ENCODE assay signal across 8 mouse cellular contexts in the genomic region with DNA sequence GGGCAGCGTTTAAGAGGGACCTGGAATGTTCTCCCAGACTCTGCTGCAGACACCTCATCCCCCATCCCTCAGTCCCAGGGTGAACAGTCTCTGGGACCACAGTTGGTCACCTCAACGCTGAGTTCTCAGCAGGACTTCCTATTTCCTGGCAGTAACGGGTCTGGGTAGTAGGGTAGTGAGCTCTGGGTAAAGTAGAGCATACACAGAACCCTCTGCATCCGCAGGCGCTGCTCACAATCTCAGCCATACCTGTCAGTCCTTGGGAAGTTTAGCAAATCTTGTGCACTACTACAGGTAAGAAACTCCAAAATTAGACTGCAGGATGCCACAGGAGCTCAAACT. TPM values are rescaled to one million over a fixed set of nuclear protein-coding genes. Genes with fewer than 3 reads are reported as not detected.
DNase-seq lines count a peak whose midpoint lies in the region; ATAC-seq and TF ChIP-seq lines count a peak whose summit lies in the region.

No protein-coding gene starts in this region.

- H3K4me1 ChIP-seq in heart, embryonic 14.5 days (ENCODE audit: control insufficient read depth in 2 of 2, insufficient read depth in 2 of 2, low read length in 2 of 2) = peaks cover 10 to 28% of the 10 kb centered on the region in 2 experiments
- H3K4me1 ChIP-seq in G1E (ENCODE audit: insufficient read depth, low read depth, low read length) = peaks cover 47% of the 10 kb centered on the region
- peaks cover 38% of the 10 kb centered on the region for H3K4me1 ChIP-seq in hindbrain, embryonic 13.5 days (replicated peaks)
- H3K4me1 ChIP-seq in midbrain, embryonic 11.5 days (ENCODE audit: control insufficient read depth, insufficient read depth, low read length) = peaks cover 14% of the 10 kb centered on the region

- no peak for ATAC-seq in heart, embryonic 14.5 days (ENCODE audit: insufficient number of reproducible peaks, insufficient read depth, low FRiP score, low read depth)
- ATAC-seq in G1E (ENCODE audit: extremely low read depth, insufficient number of reproducible peaks, low FRiP score, poor library complexity, severe bottlenecking) = peak; percentile 19; the same call in 1 of the 2 replicates
- ATAC-seq in hindbrain, embryonic 13.5 days (ENCODE audit: low FRiP score) = peak; percentile 60
- no peak for ATAC-seq in midbrain, embryonic 11.5 days (ENCODE audit: low FRiP score)

- H3K27ac ChIP-seq in heart, embryonic 14.5 days (replicated peaks in 1 of 2; ENCODE audit: control insufficient read depth in 1 of 2, insufficient read depth in 1 of 2, low read depth in 2 of 2, low read length in 2 of 2) = peak overlapping the region; percentile 83 to 97
- H3K27ac ChIP-seq in hindbrain, embryonic 13.5 days = peak overlapping the region; percentile 94
- peak overlapping the region; percentile 84 for H3K27ac ChIP-seq in midbrain, embryonic 11.5 days (ENCODE audit: low read depth, low read length)

- peak overlapping the region; percentile 62 to 91 for H3K4me3 ChIP-seq in heart, embryonic 14.5 days (ENCODE audit: control insufficient read depth in 1 of 2, insufficient read depth in 1 of 2, low read depth in 1 of 2, low read length in 2 of 2)
- H3K4me3 ChIP-seq in G1E (ENCODE audit: low read depth, low read length) = peak overlapping the region; percentile 84
- peak overlapping the region; percentile 86 for H3K4me3 ChIP-seq in hindbrain, embryonic 13.5 days
- peak overlapping the region; percentile 92 for H3K4me3 ChIP-seq in midbrain, embryonic 11.5 days (ENCODE audit: low read depth, low read length)

- peak overlapping the region; percentile 67 for H3K9ac ChIP-seq in heart, embryonic 14.5 days (ENCODE audit: low read length)
- H3K9ac ChIP-seq in hindbrain, embryonic 13.5 days = peak overlapping the region; percentile 94
- peak overlapping the region; percentile 61 for H3K9ac ChIP-seq in midbrain, embryonic 11.5 days (ENCODE audit: low read length)

- no peak for DNase-seq in heart, postnatal 36 days
- DNase-seq in G1E (ENCODE audit: low spot score) = no peak
- DNase-seq in midbrain, embryonic 11.5 days (ENCODE audit: low spot score, missing footprints) = no peak
- DNase-seq in ovary, adult 18-20 months (ENCODE audit: low spot score) = no peak
- DNase-seq in layer of hippocampus, postnatal 10 days (ENCODE audit: low spot score in 2 of 2) = no peak
- no peak for DNase-seq in adrenal gland, adult (ENCODE audit: inconsistent age in 2 of 2, low spot score in 1 of 2)

- H3K4me2 ChIP-seq in heart, embryonic 14.5 days (ENCODE audit: low read length) = peak overlapping the region; percentile 66
- H3K4me2 ChIP-seq in hindbrain, embryonic 13.5 days = peak overlapping the region; percentile 88
- peak overlapping the region; percentile 89 for H3K4me2 ChIP-seq in midbrain, embryonic 11.5 days

- no peaks in the 10 kb centered on the region for H3K9me3 ChIP-seq in heart, embryonic 14.5 days (ENCODE audit: control insufficient read depth, low read length)
- peaks cover 7% of the 10 kb centered on the region for H3K9me3 ChIP-seq in G1E (replicated peaks)
- H3K9me3 ChIP-seq in hindbrain, embryonic 13.5 days = no peaks in the 10 kb centered on the region
- no peaks in the 10 kb centered on the region for H3K9me3 ChIP-seq in midbrain, embryonic 11.5 days (ENCODE audit: control insufficient read depth, low read length)

- WGBS in heart, embryonic 14.5 days = 1% methylated on average over 5 of the region's 5 CpGs
- 3% methylated on average over 5 of the region's 5 CpGs for WGBS in hindbrain, embryonic 13.5 days
- 6% methylated on average over 5 of the region's 5 CpGs for WGBS in midbrain, embryonic 11.5 days

- no peaks in the 10 kb centered on the region for H3K36me3 ChIP-seq in heart, embryonic 14.5 days (ENCODE audit: control insufficient read depth, insufficient read depth, low read length)
- H3K36me3 ChIP-seq in G1E (replicated peaks) = peaks cover 26% of the 10 kb centered on the region
- H3K36me3 ChIP-seq in hindbrain, embryonic 13.5 days = peaks cover 8% of the 10 kb centered on the region; the same call in 1 of the 2 replicates
- H3K36me3 ChIP-seq in midbrain, embryonic 11.5 days (ENCODE audit: control insufficient read depth, insufficient read depth, low read length) = no peaks in the 10 kb centered on the region

- TF ChIP-seq CTCF in G1E (IDR thresholded peaks at IDR 0.05; ENCODE audit: low read depth, low read length) = no peak

- no peaks in the 10 kb centered on the region for H3K27me3 ChIP-seq in heart, embryonic 14.5 days (ENCODE audit: control insufficient read depth, insufficient read depth, low read length)
- H3K27me3 ChIP-seq in G1E (ENCODE audit: insufficient read depth, low read length) = peaks cover 21% of the 10 kb centered on the region
- no peaks in the 10 kb centered on the region for H3K27me3 ChIP-seq in hindbrain, embryonic 13.5 days
- H3K27me3 ChIP-seq in midbrain, embryonic 11.5 days (ENCODE audit: control insufficient read depth, insufficient read depth, low read length) = no peaks in the 10 kb centered on the region

- intact Hi-C loops in heart, postnatal 36 days (cut with DNase I) = loop anchor here (1.0 to 5.0 kb wide), 2 partner anchors 12 to 101 kb away; no protein-coding TSS in a partner anchor

RNA-seq across cellular contexts. Expression of a gene that starts 0.6 kb away (rescaled TPM):
- polyA plus RNA-seq in heart, embryonic 14.5 days (2014; fragmentation: Nextera tagmentation; extraction: Ambion mirVana) = 40.5 and 42.5 TPM in 2 replicates
- 10 to 100 TPM; 24.5 to 25.3 TPM for total RNA-seq in heart, postnatal 36 days (2021)
- 63.4 and 95.9 TPM in 2 replicates for total RNA-seq in G1E (2014; fragmentation: Nextera tagmentation)
- total RNA-seq in G1E (2017) = 76.4 and 77.1 TPM in 2 replicates
- 44.0 and 46.8 TPM in 2 replicates for polyA plus RNA-seq in G1E (2012)
- polyA plus RNA-seq in hindbrain, embryonic 13.5 days (2015; fragmentation: Nextera tagmentation; extraction: Ambion mirVana) = 58.3 and 58.6 TPM in 2 replicates
- polyA plus RNA-seq in midbrain, embryonic 11.5 days (2014; fragmentation: Nextera tagmentation; extraction: Ambion mirVana) = 51.9 and 53.0 TPM in 2 replicates
- 10 to 100 TPM; 55.7 to 66.6 TPM for total RNA-seq in layer of hippocampus, postnatal 10 days (2021)

RNA-seq across cellular contexts. Expression of a gene that starts 13.2 kb away (rescaled TPM):
- polyA plus RNA-seq in heart, embryonic 14.5 days (2014; fragmentation: Nextera tagmentation; extraction: Ambion mirVana) = 7.1 and 7.6 TPM in 2 replicates
- 10 to 100 TPM; 32.5 to 38.9 TPM for total RNA-seq in heart, postnatal 36 days (2021)
- total RNA-seq in G1E (2014; fragmentation: Nextera tagmentation) = 45.0 and 47.0 TPM in 2 replicates
- total RNA-seq in G1E (2017) = 17.0 and 18.3 TPM in 2 replicates
- 19.9 and 21.1 TPM in 2 replicates for polyA plus RNA-seq in G1E (2012)
- 24.1 and 24.7 TPM in 2 replicates for polyA plus RNA-seq in hindbrain, embryonic 13.5 days (2015; fragmentation: Nextera tagmentation; extraction: Ambion mirVana)
- 17.3 and 17.5 TPM in 2 replicates for polyA plus RNA-seq in midbrain, embryonic 11.5 days (2014; fragmentation: Nextera tagmentation; extraction: Ambion mirVana)
- 100 to 1,000 TPM; 129 to 132 TPM for total RNA-seq in layer of hippocampus, postnatal 10 days (2021)

RNA-seq across cellular contexts. Expression of a gene that starts 24.8 kb away (rescaled TPM):
- polyA plus RNA-seq in heart, embryonic 14.5 days (2014; fragmentation: Nextera tagmentation; extraction: Ambion mirVana) = 19.4 and 25.9 TPM in 2 replicates
- 10 to 100 TPM; 24.3 to 24.7 TPM for total RNA-seq in heart, postnatal 36 days (2021)
- total RNA-seq in G1E (2014; fragmentation: Nextera tagmentation) = 9.0 and 15.9 TPM in 2 replicates
- 10.2 and 11.1 TPM in 2 replicates for total RNA-seq in G1E (2017)
- polyA plus RNA-seq in G1E (2012) = 68.3 and 101 TPM in 2 replicates
- 40.0 and 45.5 TPM in 2 replicates for polyA plus RNA-seq in hindbrain, embryonic 13.5 days (2015; fragmentation: Nextera tagmentation; extraction: Ambion mirVana)
- 17.5 and 19.2 TPM in 2 replicates for polyA plus RNA-seq in midbrain, embryonic 11.5 days (2014; fragmentation: Nextera tagmentation; extraction: Ambion mirVana)
- 10 to 100 TPM; 52.1 to 57.5 TPM for total RNA-seq in layer of hippocampus, postnatal 10 days (2021)

RNA-seq across cellular contexts. Expression of a gene that starts 59.2 kb away (rescaled TPM):
- 44.2 and 53.9 TPM in 2 replicates for polyA plus RNA-seq in heart, embryonic 14.5 days (2014; fragmentation: Nextera tagmentation; extraction: Ambion mirVana)
- total RNA-seq in heart, postnatal 36 days (2021) = 10 to 100 TPM in 1 of 2 experiments, 1 to 10 TPM in 1; 5.6 to 10.6 TPM
- total RNA-seq in G1E (2014; fragmentation: Nextera tagmentation) = 6.2 and 9.2 TPM in 2 replicates
- total RNA-seq in G1E (2017) = 22.2 and 28.1 TPM in 2 replicates
- polyA plus RNA-seq in G1E (2012) = 13.3 and 13.7 TPM in 2 replicates
- polyA plus RNA-seq in hindbrain, embryonic 13.5 days (2015; fragmentation: Nextera tagmentation; extraction: Ambion mirVana) = 59.2 and 59.8 TPM in 2 replicates
- 54.0 and 61.7 TPM in 2 replicates for polyA plus RNA-seq in midbrain, embryonic 11.5 days (2014; fragmentation: Nextera tagmentation; extraction: Ambion mirVana)
- 10 to 100 TPM; 11.6 to 13.8 TPM for total RNA-seq in layer of hippocampus, postnatal 10 days (2021)

Comparison
In these comparisons a context has a peak if more than half of its experiments do, and no peak if none do; other contexts are left out.
1. ATAC-seq: peak in G1E (single experiment) and hindbrain, embryonic 13.5 days (single experiment); none in heart, embryonic 14.5 days (single experiment) and midbrain, embryonic 11.5 days (single experiment).
2. Peak in every context shown above with its lines, with median percentiles within 50 percentile points of each other: H3K27ac ChIP-seq, H3K4me2 ChIP-seq, H3K4me3 ChIP-seq and H3K9ac ChIP-seq.